Mouse (Mus musculus) forebrain, embryonic 16.5 days (tissue): ENCODE results near the gene Lrmda. TPM values are rescaled to one million over a fixed set of nuclear protein-coding genes. Genes with fewer than 3 reads are reported as not detected.

Experiments
- ATAC-seq: fragments of 200-750 bp; cut with Nextera tagmentation; 2 replicates; pipeline ENCODE4 v1.8.0; 2017; ENCODE audit warnings: mild to moderate bottlenecking, moderate library complexity
- H3K27ac ChIP-seq: fragments of 300-500 bp; sonication (generic); 2 replicates; pipeline ENCODE4 v1.5.1; 2014; ENCODE audit warnings: low read length, control low read depth
- H3K27me3 ChIP-seq: fragments of 300-500 bp; sonication (generic); replicated peaks from 2 replicates; pipeline ENCODE4 v1.6.1; 2014; ENCODE audit warnings: low read length; ENCODE audit not compliant: control insufficient read depth, insufficient read depth
- H3K36me3 ChIP-seq: fragments of 300-500 bp; sonication (generic); 2 replicates; pipeline ENCODE4 v1.6.1; 2014; ENCODE audit not compliant: control insufficient read depth, insufficient read depth
- H3K4me1 ChIP-seq: fragments of 300-500 bp; sonication (generic); replicated peaks from 2 replicates; pipeline ENCODE4 v1.6.1; 2014; ENCODE audit warnings: low read length; ENCODE audit not compliant: control insufficient read depth, insufficient read depth
- H3K4me2 ChIP-seq: fragments of 300-500 bp; sonication (generic); 2 replicates; pipeline ENCODE4 v1.6.1; 2014; ENCODE audit warnings: mild to moderate bottlenecking, low read length, control low read depth
- H3K4me3 ChIP-seq: fragments of 300-500 bp; sonication (generic); replicated peaks from 2 replicates; pipeline ENCODE4 v1.5.1; 2014; ENCODE audit warnings: mild to moderate bottlenecking, low read length, control low read depth
- H3K9ac ChIP-seq: fragments of 300-500 bp; sonication (generic); replicated peaks from 2 replicates; pipeline ENCODE4 v1.6.1; 2014; ENCODE audit warnings: low read depth, low read length, control low read depth
- H3K9me3 ChIP-seq: fragments of 300-500 bp; sonication (generic); 2 replicates; pipeline ENCODE4 v1.6.1; 2016; ENCODE audit warnings: low read length; ENCODE audit not compliant: control insufficient read depth
- WGBS: fragments of 180-500 bp; shearing (Covaris S2); extraction: QIAGEN DNeasy Blood & Tissue Kit; methylation state at CpG from one replicate; pipeline ENCODE4 v1.1.7; 2014; 5-methylcytosine and 5-hydroxymethylcytosine counted together
- polyA plus RNA-seq: library from polyadenylated mRNA; unstranded; fragments of >200 nt; fragmentation: Nextera tagmentation; extraction: Ambion mirVana; gene quantifications from 2 replicates; pipeline ENCODE4 v1.2.1, GENCODE M21; 2015

Lrmda gene
- polyA plus RNA-seq, 1 experiment from 2014 or later, result not detected

- Histone ChIP-seq H3K4me2 (no peak overlapping the region), H3K9ac (no peak overlapping the region), H3K36me3 (no peaks in the 10 kb centered on the region), H3K4me3 (no peak overlapping the region), H3K4me1 (no peaks in the 10 kb centered on the region), H3K9me3 (no peaks in the 10 kb centered on the region), H3K27me3 (no peaks in the 10 kb centered on the region), H3K27ac (no peak overlapping the region)
- ATAC-seq, result peak; percentile 52; the same call in 1 of the 2 replicates
- 87% methylated on average over 7 of the region's 7 CpGs for WGBS
Observed at GRCm38 (mm10) chr14:22323530-22324292, 304.2 kb downstream of the Lrmda start.

- 79% methylated on average over 11 of the region's 11 CpGs for WGBS
- Histone ChIP-seq H3K27ac (no peak overlapping the region), H3K4me2 (no peak overlapping the region), H3K27me3 (no peaks in the 10 kb centered on the region), H3K9me3 (no peaks in the 10 kb centered on the region), H3K9ac (no peak overlapping the region), H3K4me3 (no peak overlapping the region), H3K4me1 (no peaks in the 10 kb centered on the region), H3K36me3 (no peaks in the 10 kb centered on the region)
- no peak for ATAC-seq
Observed at GRCm38 (mm10) chr14:22326218-22326964, 306.9 kb downstream of the Lrmda start.

- no peaks in the 10 kb centered on the region for H3K27me3 ChIP-seq
- no peak overlapping the region for H3K9ac ChIP-seq
- no peak overlapping the region for H3K4me3 ChIP-seq
- H3K27ac ChIP-seq, result no peak overlapping the region
- no peak for ATAC-seq
- 89% methylated on average over 3 of the region's 3 CpGs for WGBS
- H3K9me3 ChIP-seq, result no peaks in the 10 kb centered on the region
- H3K4me2 ChIP-seq, result no peak overlapping the region
- no peaks in the 10 kb centered on the region for H3K4me1 ChIP-seq
- H3K36me3 ChIP-seq, result no peaks in the 10 kb centered on the region
Observed at GRCm38 (mm10) chr14:22329191-22329590, 309.7 kb downstream of the Lrmda start.

- WGBS, result 94% methylated on average over 5 of the region's 5 CpGs
- Histone ChIP-seq H3K27ac (no peak overlapping the region), H3K9ac (no peak overlapping the region), H3K4me2 (no peak overlapping the region), H3K9me3 (no peaks in the 10 kb centered on the region), H3K27me3 (no peaks in the 10 kb centered on the region), H3K36me3 (no peaks in the 10 kb centered on the region), H3K4me1 (no peaks in the 10 kb centered on the region), H3K4me3 (no peak overlapping the region)
- ATAC-seq, result no peak
Observed at GRCm38 (mm10) chr14:22335101-22335820, 315.7 kb downstream of the Lrmda start.

- WGBS, result 85% methylated on average over 6 of the region's 6 CpGs
- H3K9ac ChIP-seq, result no peak overlapping the region
- H3K27me3 ChIP-seq, result no peaks in the 10 kb centered on the region
- H3K4me2 ChIP-seq, result no peak overlapping the region
- no peak overlapping the region for H3K27ac ChIP-seq
- no peaks in the 10 kb centered on the region for H3K4me1 ChIP-seq
- H3K9me3 ChIP-seq, result no peaks in the 10 kb centered on the region
- no peaks in the 10 kb centered on the region for H3K36me3 ChIP-seq
- ATAC-seq, result no peak
- no peak overlapping the region for H3K4me3 ChIP-seq
Observed at GRCm38 (mm10) chr14:22339176-22339575, 319.7 kb downstream of the Lrmda start.

GRCm38 (mm10) chr14:22343357-22343756 is 323.8 kb downstream of the Lrmda start:
- Histone ChIP-seq H3K4me3 (no peak overlapping the region), H3K27ac (no peak overlapping the region), H3K4me1 (no peaks in the 10 kb centered on the region), H3K9ac (no peak overlapping the region), H3K9me3 (no peaks in the 10 kb centered on the region), H3K27me3 (no peaks in the 10 kb centered on the region), H3K4me2 (no peak overlapping the region), H3K36me3 (no peaks in the 10 kb centered on the region)
- ATAC-seq, result no peak
- WGBS, result 7% methylated on average over 4 of the region's 4 CpGs

- no peaks in the 10 kb centered on the region for H3K27me3 ChIP-seq
- H3K4me1 ChIP-seq, result no peaks in the 10 kb centered on the region
- ATAC-seq, result no peak
- H3K36me3 ChIP-seq, result no peaks in the 10 kb centered on the region
- H3K4me3 ChIP-seq, result no peak overlapping the region
- no peak overlapping the region for H3K9ac ChIP-seq
- no peak overlapping the region for H3K4me2 ChIP-seq
- WGBS, result 83% methylated on average over 8 of the region's 8 CpGs
- no peaks in the 10 kb centered on the region for H3K9me3 ChIP-seq
- no peak overlapping the region for H3K27ac ChIP-seq
Observed at GRCm38 (mm10) chr14:22345248-22345647, 325.7 kb downstream of the Lrmda start.

- no peak overlapping the region for H3K4me2 ChIP-seq
- ATAC-seq, result no peak
- 37% methylated on average over 5 of the region's 5 CpGs for WGBS
Observed at GRCm38 (mm10) chr14:22353626-22354025, 334.1 kb downstream of the Lrmda start.

More at GRCm38 (mm10) chr14:22353626-22354025, 334.1 kb downstream of the Lrmda start:
- H3K27ac ChIP-seq, result no peak overlapping the region
- no peaks in the 10 kb centered on the region for H3K9me3 ChIP-seq
- H3K36me3 ChIP-seq, result no peaks in the 10 kb centered on the region
- peaks cover 13% of the 10 kb centered on the region for H3K4me1 ChIP-seq
- H3K4me3 ChIP-seq, result no peak overlapping the region
- H3K27me3 ChIP-seq, result peaks cover 3% of the 10 kb centered on the region; the same call in 1 of the 2 replicates
- H3K9ac ChIP-seq, result no peak overlapping the region
